Mouse (Mus musculus): ENCODE measurements at regions not wholly inside any gene's neighbourhood (a gene's known extent, or its start where the extent isn't known, plus 50 kb on each side); places are given as distances from the start of the nearest gene placed in this dataset.
"Not testable (repeated sequence)": the region's sequence is repeated elsewhere in the genome, so short reads cannot be mapped to it uniquely, and the experiment has no call there.

DNA sequence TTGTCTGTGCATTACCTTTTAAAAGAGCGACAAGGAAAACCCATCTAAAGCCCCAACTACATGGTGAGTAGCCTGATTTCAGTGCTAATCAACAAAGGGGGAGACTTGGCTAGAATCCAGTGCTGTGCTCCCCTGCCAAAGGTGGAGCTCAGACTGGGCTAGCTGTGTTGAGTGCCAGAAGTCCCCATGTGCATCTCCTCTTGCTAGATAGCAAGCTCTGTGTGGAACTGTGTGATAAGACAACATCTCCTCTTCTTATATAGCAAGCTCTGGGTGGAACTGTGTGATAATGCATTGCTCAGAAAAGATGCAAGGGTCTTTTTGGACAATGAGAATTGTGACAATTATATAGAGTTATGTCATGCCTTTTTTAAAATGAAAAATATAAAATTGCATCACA, 741.4 kb downstream of the Adam6a start:
- DNase-seq: no peak

DNA sequence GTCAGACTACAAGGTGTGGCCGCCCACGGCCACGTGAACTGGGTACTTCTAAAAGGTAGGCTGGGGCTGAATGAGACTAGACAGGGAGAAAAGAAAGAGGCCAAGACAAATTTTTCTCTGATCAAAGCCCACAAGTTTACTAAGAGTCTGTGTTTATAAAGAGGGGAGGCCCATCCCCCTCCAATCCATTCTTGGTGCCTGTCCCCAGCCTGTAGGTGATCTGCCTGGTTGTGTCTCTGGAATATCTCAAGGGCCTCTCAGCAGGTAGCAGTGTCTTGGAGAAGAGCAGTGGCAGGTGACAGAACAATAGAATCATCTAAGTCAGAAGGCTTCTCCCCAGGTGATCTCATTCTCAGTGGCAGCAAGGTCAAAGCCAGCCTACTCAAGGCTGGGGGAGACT, 743.3 kb downstream of the Adam6a start:
- no peak for DNase-seq

DNA sequence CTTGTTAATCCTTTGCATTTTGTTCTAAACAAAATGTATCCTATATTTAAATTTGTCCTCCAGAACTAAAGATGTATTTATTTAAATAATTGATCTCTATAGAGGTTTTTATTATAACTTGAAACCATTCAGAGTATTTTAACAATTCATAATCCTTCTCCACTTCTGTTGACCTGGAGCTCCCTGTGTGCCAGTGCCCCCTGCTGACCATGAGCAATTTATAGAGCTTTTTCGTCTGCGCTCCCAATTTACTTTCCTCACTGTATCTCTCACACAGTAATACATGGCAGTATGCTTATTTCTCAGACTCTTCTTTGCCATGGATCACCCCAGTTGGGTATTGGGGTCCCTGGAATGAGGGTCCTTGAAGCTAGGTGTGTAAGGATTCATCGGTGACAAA, 747.4 kb downstream of the Adam6a start:
- peak; percentile 8 for DNase-seq

DNA sequence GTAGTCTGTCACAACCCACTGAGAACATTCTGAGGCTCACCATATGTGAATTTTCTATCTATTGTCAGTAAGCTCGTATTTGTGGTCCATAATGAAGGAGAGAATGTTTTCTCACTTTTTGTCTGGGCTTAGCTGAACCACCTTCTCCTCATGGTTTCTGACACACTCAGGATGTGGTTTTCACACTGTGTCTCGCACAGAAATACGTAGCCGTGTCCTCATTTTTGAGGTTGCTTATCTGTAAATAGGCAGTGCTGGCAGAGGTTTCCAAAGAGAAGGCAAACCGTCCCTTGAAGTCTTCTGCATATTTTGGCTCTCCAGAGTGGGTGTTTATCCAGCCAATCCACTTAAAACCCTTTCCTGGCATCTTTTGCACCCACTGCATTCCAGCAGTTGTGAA, 756.1 kb downstream of the Adam6a start:
- no peak for DNase-seq

DNA sequence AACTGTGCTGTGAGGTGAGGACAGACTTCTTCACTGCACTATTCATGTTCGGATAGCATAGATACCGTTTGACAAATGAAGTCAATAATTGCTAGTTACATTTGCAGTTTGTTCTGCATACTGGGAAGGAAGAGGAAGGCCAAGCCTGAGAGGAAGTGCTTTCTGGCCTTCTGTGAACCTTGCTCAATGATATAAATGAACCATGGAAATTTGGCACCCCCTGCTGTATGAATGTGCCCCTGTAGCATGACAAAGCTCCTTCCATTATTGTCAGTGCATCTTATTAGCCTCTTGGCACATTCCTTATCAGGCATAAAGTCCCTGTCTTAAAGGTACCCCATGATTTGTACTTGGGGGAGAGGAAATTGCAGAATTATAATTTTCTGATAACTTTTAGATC, 758.0 kb downstream of the Adam6a start:
- no peak for DNase-seq

DNA sequence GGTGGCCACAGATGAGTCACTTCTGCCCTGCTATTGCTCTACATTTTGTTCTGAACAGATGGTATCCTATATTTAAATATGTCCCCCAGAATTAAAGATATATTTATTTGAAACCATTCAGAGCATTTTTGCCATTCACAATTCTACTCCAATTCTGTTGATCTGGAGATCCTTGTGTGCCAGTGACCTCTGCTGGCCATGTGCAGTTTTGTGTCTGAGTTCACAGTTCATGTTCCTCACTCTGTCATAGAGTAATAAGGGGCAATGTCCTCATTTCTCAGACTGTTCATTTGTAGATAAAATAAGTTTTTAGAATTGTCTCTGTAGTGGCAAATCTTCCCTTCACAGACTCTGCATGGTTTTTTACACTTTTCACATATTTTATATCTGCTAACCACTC, 788.8 kb downstream of the Adam6a start:
- peak; percentile 6 for DNase-seq

DNA sequence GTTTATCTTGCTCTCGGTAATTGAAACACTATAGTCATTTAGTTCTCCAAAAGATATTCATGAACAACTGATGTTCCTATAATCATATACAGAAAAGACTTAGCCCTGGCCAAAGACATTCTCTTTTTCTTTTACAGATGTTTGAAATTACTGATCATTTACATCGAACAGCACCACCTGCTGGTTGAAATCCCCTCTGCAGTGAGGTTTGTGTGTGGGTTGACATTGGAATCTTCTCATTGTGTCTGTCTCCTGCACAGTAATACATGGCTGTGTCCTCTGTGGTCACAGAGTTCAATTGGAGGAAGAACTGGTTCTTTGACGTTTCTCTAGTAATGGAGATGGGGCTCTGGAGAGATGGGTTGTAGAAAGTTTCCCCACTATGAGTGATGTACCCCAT, 822.6 kb downstream of the Adam6a start:
- no peak for DNase-seq

DNA sequence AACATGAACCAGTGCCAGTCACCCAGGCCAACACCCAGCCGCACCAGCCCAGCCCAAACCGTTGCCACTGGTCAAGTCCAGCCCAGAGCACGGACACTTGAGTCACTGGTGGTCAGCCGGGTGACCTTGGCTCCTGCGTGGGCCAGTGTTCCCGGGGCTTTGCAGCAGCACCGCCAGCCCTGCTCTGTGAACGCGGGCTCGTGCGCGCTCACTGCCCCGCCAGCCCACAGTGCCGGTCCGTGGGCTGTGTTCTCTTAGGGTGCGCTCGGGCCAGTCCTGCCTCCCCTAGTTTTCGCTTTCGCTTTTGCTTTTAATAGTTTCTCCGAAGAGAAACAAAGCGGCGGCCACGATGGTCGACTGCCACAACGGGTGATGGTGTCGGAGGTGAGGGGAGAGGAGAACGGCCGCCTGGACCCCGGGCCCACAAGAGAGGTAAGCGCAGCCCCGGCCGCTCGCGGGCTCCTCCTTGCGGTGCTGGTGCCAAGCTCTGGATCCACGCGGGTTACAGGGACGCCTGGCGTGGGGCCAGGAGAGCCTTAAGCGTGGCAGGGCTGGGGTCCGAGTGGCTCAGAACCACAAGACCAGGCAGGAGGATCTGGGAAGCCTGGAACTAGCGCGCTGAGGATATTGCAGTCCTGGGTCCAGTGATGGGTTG, 835.1 kb downstream of the Adam6a start:
- peak; percentile 19 for DNase-seq

DNA sequence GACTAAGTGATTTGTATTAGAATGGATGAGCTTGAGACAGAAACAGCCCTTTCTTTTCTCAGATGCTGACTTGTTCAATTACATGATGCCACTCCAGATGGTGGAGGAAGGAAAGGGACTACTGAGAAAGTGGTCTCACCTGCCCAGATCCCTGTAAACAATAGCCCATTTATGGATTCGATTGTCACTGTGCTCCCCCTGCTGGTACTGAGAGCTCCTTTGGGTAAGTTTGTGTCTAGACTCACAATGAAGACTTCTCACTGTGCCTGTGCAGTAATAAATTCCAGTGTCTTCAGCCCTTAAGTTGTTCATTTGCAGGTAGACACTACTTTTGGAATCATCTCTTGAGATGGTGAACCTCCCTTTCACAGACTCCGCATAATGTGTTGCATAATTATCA, 847.7 kb downstream of the Adam6a start:
- DNase-seq: no peak

DNA sequence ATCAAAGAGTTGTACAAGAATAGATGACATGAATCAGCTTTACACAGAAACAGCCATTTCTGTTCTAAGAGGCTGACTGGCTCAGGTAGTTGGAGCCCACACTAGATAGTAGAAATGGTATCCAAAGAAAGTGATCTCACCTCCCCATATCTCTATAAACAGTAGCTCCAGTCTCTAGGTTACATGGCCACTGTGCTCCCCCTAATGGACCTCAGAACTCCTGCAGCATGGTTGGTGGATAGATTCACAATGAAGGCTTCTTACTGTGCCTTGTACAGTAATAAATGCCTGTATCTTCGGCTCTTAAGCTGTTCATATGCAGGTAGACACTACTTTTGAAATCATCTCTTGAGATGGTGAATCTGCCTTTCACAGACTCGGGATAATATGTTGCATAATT, 862.5 kb downstream of the Adam6a start:
- no peak for DNase-seq

DNA sequence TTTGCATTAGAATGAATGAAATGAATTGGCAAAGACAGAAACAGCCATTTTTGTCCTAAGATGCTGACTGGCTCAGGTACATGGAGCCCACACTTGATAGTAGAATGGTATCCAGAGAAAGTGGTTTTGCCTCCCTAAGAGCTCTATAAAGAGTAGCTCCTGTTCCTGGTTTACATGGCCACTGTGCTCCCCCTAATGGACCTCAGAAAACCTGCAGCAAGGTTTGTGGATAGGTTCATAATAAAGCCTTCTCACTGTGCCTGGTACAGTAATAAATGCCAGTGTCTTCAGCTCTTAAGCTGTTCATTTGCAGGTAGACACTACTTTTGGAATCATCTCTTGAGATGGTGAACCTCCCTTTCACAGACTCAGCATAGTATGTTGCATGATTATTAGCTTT, 890.8 kb downstream of the Adam6a start:
- no peak for DNase-seq

DNA sequence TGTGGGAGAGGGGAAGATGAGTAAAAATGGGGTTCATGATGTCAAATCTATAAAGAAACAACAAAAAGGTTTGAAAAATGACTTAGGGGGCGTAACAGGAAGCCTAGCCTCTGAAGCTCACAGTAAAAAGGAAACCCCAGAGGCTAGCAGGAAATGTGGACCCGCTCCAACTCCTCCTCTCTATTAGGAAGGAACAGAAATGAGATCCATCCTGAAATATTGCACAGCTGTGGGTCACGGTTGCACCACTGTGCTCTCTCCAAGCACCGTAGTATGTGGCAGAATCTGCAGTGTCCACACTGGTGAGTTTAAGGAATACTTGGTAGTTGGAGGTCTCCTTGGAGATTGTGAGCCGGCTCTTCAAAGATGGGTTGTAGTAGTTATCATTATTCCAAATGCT, 918.3 kb downstream of the Adam6a start:
- no peak for DNase-seq

DNA sequence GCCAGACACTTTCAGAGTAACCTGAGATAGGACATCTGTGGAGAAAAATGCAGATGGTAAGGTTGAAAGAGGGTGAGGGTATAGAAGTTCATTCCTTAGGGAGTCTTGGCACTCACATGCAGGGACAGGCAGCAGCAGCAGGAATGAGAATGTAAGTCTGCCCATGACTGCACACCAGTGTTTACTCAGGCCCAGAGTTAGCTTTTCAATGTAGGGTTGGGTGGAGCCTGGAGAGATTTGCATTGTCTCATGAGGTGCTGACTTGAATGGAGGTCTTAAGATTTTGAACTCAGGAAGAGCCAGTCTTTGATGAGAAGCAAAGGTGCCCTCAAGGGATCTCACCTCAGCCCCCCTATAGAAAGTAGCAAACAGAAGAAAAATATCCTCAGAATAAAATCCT, 918.9 kb downstream of the Adam6a start:
- no peak for DNase-seq

DNA sequence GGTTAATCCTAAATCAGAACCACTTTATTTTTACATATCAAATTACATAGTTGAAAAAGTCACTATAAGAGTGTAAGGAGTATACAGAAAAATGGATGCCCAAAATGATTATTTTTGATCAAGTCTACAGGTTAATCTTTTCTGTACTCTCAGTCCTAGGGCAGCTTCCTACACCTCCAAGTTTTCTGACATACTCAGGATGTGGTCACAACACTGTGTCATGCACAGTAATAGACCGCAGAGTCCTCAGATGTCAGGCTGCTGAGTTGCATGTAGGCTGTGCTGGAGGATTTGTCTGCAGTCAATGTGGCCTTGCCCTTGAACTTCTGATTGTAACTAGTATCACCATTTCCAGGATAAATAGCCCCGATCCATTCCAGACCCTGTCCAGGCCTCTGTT, 925.1 kb downstream of the Adam6a start:
- DNase-seq: no peak

DNA sequence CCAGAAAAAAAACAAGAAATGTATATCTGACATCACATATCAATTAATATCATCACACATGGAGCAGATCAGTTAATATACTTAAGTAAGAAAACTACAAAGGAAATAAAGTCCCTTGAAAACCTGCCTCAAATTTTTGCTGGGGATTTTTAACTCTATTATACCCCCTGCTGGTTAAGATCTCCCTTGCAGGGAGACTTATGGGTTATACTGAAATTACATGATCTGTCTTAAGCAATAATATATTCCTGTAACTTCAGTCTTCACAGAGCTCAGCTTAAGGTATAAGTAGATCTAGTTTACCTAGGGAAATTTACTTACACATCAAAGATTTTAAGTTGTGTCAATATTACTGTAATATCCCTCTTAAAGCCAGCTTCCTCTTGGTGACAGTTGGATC, 929.0 kb downstream of the Adam6a start:
- not testable (repeated sequence) for DNase-seq

DNA sequence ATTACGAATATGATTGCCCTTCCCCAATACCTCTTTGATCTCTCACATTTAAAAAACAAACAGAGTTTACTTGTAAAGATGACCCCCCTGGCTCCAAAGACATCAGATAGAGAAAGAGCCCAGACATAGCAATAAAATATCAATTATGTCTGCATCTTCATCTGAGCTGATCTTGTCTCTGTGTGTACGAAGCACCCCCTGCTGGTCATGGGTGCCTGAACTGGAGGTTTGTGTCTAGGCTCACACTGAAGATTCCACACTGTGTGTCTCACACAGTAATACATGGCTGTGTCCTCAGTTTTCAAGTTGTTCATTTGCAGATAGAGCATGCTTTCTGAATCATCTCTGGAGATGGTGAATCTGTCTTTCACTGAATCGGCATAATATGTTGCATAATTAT, 935.0 kb downstream of the Adam6a start:
- DNase-seq: no peak

DNA sequence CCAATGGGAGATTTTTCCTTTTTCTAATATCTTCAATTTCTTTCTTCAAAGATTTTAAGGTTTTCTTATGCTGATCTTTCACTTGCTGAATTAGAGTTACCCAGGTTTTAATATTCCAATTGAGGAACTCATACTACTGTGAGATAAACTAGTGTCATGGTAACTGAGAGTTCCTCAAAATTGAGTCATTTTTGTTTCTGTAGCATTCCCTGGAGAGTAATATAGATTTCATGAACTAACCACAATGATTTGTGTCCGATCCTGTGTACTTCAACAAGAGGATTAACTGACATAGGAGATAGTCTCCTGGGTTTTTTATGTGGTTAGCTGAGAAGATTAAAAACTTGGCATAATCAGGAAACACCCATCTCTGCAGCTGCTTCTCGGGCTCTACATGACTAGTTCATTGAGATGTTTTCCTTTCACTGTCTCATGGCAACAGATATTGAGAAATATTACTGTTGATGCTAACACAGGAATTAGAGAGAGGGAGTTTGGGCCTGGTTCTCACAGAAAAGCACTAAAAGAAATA, 949.9 kb downstream of the Adam6a start:
- not testable (repeated sequence) for DNase-seq

DNA sequence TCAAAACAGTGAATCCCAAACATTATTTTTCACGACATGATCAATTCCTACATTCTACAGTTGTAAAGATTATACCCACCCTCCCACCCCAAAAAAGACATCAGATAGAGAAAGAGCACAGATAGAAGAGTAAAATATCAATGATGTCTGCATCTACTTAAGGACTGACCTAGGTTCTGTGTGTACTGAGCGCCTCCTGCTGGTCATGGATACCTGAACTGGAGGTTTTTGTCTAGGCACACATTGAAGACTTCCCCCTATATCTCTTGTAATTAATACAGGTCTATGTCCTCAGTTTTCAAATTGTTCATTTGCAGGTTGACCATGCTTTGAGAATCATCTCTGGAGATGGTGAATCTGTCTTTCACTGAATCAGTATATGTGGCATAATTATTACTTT, 952.0 kb downstream of the Adam6a start:
- no peak for DNase-seq

DNA sequence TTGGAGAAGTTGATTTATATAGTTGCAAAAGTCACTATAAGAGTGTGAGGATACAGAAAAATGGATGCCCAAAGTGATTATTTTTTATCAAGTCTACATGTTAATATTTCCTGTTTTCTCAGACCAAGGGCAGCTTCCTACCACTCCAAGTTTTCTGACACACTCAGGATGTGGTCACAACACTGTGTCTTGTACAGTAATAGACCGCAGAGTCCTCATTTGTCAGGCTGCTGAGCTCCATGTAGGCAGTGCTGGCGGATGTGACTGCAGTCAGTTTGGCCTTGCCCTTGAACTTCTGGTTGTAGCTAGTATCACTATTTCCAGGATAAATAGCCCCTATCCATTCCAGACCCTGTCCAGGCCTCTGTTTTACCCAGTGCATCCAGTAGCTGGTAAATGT, 969.4 kb downstream of the Adam6a start:
- no peak for DNase-seq

DNA sequence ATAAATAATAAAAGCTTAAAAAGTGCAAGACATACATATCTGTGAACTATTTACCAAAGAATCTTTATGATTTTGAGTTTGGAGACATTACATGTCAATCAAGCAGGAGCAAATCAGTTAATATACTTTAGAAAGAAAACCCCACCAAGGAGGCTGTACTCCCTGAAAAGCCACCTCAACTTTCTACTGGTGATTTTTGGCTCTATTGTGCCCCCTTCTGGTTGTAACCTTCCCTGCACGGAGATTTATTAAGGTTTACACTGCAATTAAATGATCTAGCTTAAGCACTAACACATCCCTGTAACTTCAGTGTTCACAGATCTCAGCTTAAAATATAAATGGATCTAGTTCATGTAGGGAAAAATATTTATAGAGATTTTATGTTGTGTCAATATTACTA, 998.4 kb downstream of the Adam6a start:
- not testable (repeated sequence) for DNase-seq

DNA sequence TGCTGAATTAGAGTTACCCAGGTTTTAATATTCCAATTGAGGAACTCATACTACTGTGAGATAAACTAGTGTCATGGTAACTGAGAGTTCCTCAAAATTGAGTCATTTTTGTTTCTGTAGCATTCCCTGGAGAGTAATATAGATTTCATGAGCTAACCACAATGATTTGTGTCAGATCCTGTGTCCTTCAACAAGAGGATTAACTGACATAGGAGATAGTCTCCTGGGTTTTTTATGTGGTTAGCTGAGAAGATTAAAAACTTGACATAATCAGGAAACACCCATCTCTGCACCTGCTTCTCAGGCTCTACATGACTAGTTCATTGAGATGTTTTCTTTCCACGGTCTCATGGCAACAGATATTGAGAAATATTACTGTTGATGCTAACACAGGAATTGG, 1001.2 kb downstream of the Adam6a start:
- DNase-seq: not testable (repeated sequence)

DNA sequence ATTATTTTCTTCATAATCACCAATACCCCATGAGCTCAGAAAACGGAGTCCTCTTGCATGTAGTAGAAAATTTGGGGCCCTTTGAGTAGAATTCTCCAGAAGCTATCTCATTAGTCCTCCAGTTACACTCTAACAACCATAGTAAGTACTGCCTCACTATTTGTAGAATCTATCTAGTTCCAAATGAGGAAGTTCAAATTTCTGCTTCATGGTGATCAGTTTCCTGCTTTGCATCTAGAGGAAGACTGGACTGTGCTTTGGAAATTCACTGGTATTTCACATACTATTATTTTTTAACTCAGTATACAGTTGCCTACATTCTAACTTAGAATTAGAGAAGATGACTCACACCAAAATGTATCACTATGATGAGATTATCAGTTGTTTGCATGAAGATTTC, 1018.7 kb downstream of the Adam6a start:
- no peak for DNase-seq

DNA sequence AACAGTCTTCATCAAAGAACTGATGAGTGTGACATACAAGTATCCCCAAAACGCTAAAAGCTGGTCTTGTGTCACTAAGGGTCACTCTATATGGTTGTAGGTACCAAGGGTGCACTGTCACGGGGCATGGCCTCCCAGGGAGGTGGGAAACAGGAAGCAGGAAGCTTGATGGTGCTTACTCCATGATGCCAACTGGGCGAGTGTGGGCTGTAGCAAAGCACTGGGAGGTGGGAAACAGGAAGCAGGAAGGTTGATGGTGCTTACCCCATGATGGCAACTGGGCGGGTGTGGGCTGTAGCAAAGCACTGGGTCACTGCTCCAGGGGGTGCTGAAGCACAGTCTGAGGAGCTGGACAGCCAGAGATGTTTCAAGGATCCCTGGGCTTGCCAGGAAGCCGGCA, 1019.3 kb downstream of the Adam6a start:
- DNase-seq: no peak

DNA sequence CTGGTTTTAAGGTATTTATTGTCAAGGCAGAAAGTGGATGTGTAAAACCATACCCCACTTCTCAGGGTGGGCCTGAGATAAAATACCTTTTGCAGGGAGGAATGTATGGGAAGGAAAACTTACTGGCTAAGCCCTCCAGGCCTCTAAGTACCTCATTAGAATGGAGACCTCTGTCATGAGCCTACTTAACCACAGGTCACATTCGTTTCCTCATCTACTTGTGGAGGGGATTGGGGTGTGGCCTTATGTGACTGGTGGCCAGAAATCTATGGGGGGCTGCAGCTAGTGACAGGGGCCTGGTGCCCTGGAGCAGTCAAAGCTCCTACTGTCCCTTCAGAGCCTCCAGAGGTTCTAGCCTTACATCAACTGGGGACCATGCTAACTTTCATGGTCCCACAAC, 1020.0 kb downstream of the Adam6a start:
- no peak for DNase-seq

DNA sequence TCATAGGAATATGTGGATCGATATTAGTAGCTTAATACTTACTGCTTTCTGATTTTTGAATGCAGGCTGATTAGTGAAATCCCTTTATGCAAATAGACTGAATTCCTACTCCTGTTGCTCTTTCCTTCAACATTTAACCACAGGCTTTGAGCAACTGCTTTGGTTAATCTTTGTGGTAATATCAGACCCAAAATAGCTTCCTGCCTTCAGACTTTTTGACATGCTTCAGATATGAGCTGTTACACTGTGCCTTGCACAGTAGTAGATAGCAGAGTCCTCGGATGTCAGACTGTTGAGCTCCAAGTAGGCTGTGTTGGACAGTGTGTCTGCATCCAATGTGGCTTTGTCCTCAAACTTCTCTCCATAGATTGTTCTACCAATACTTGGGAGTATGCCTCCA, 1020.6 kb downstream of the Adam6a start:
- no peak for DNase-seq

DNA sequence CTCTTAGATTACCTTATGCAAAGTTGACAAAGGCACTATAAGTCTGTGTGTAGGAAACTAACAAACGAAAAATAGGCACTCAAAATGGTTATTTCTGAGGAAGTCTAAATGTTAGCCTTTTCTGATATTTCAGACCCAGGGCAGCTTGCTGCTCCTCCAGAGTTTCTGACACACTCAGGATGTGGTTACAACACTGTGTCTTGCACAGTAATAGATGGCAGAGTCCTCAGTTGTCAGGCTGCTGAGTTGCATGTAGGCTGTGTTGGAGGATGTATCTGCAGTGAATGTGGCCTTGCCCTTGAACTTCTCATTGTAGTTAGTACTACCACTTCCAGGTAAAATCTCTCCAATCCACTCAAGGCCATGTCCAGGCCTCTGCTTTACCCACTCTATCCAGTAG, 1039.7 kb downstream of the Adam6a start:
- no peak for DNase-seq
